Mouse (Mus musculus) embryonic facial prominence, embryonic 10.5 days (tissue): Measurements from ENCODE around the gene Tnip1. TPM values are rescaled to one million over a fixed set of nuclear protein-coding genes. Genes with fewer than 3 reads are reported as not detected.
"Not testable (repeated sequence)": the region's sequence is repeated elsewhere in the genome, so short reads cannot be mapped to it uniquely, and the experiment has no call there.

Experiments used
- DNase-seq: peaks from one replicate; pipeline ENCODE4 v3.0.0-alpha.2; 2017; ENCODE audit warnings: low spot score
- H3K27ac ChIP-seq: fragments of 300-500 bp; sonication (generic); replicated peaks from 2 replicates; pipeline ENCODE4 v1.5.1; 2016; ENCODE audit warnings: mild to moderate bottlenecking
- H3K27me3 ChIP-seq: fragments of 300-500 bp; sonication (generic); replicated peaks from 2 replicates; pipeline ENCODE4 v1.6.1; 2016; ENCODE audit warnings: low read depth, mild to moderate bottlenecking; ENCODE audit not compliant: poor library complexity, severe bottlenecking
- H3K36me3 ChIP-seq: fragments of 300-500 bp; sonication (generic); replicated peaks from 2 replicates; pipeline ENCODE4 v1.6.1; 2016; ENCODE audit warnings: mild to moderate bottlenecking, moderate library complexity
- H3K4me1 ChIP-seq: fragments of 300-500 bp; sonication (generic); 2 replicates; pipeline ENCODE4 v1.6.1; 2016
- H3K4me3 ChIP-seq: fragments of 300-500 bp; sonication (generic); 2 replicates; pipeline ENCODE4 v1.5.1; 2016; ENCODE audit warnings: mild to moderate bottlenecking, moderate library complexity
- H3K9me3 ChIP-seq: fragments of 300-500 bp; sonication (generic); 2 replicates; pipeline ENCODE4 v1.6.1; 2016; ENCODE audit warnings: mild to moderate bottlenecking
- WGBS: fragments of 180-500 bp; shearing (Covaris S2); methylation state at CpG from one replicate; pipeline ENCODE4 v1.1.7; 2016; 5-methylcytosine and 5-hydroxymethylcytosine counted together
- polyA plus RNA-seq: library from polyadenylated mRNA; unstranded; fragments of >200 nt; fragmentation: Nextera tagmentation; extraction: Ambion mirVana; gene quantifications from 2 replicates; pipeline ENCODE4 v1.2.1, GENCODE M21; 2016

The Tnip1 gene
- polyA plus RNA-seq, 1 experiment from 2014 or later = 11.9 TPM

DNA sequence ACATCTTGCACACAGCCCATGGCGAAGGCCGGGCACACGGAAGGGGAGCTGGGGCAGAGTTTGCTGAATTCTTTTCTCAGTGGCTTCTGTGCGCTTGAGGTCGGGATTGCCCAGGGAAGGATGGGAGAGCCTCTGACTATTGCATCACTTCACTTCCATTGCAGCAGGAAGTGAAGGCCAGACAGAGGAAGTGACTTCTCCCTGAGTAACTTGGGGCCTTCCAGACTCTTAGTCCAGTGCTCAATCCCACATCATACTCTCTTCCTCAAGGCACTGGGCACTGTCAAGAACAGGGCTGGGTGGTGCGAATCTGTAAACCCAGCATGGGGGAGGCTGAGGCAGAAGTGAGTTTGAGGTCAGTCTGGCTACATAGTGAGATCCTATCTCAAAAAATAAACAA, 2.5 kb upstream of the Tnip1 start:
- H3K4me1 ChIP-seq = peaks cover 16% of the 10 kb centered on the region
- no peak overlapping the region for H3K27ac ChIP-seq
- no peaks in the 10 kb centered on the region for H3K27me3 ChIP-seq
- no peak overlapping the region for H3K4me3 ChIP-seq
- no peaks in the 10 kb centered on the region for H3K9me3 ChIP-seq
- 86% methylated on average over 6 of the region's 6 CpGs for WGBS
- no peaks in the 10 kb centered on the region for H3K36me3 ChIP-seq
- no peak for DNase-seq

DNA sequence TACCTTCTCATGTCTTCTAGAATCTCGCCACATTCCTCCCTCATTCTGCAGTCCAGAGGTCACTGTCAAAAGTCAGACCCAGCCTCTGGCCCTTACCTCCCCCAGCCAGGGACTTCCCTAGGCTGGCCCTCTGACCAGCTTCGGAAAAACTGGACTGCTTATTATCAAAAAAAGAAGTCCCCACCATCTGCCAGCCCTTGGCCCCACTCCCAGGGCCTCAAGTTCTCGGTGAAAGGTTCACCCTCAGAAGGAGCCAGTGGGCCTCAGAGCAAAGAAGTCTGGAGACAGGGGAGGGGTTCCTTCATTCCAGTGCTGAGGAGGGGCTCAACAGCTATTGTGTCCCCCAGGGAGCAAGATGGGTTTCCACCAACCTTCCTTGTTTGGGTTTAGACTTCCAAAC, 796 bp downstream of the Tnip1 start:
- no peak for DNase-seq
- H3K9me3 ChIP-seq = no peaks in the 10 kb centered on the region
- no peak overlapping the region for H3K4me3 ChIP-seq
- H3K4me1 ChIP-seq = peaks cover 16% of the 10 kb centered on the region
- H3K36me3 ChIP-seq = no peaks in the 10 kb centered on the region
- no peak overlapping the region; the same call in 1 of the 2 replicates for H3K27ac ChIP-seq
- no peaks in the 10 kb centered on the region for H3K27me3 ChIP-seq
- WGBS = 77% methylated on average over 3 of the region's 3 CpGs

DNA sequence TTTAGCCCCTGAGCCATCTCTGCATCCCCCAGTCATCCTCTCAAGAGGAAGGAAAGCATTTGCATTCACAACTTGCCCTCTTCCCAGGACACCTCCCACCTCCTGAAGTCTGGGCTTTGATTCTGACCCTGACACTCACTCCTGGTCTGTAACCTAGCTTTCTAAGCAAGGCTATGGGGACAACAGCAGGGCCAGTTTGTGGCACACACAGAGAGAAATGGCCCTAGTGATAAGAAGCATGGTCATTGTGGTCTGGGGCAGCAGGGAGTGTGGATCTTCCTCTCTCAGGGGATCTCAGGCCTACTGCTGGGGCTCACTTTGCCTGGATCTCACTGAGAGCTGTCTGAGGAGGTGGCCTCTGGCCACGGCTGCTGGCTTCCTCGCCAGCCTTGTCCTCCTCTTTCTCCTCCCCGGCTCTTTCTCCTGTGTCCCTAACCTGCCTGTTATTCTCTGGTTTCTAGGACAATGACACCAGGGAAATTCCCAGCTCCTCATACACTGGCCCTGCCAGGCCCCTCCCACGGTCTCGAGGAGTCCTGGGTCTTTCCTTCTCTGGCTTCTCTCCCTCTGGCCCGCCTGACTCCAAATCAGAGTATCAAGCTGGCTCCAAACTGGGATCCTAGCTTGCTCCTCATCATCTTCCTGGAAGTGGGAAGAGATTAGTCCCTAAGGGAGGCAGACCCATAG, 1.4 kb downstream of the Tnip1 start:
- H3K27ac ChIP-seq = no peak overlapping the region
- no peak for DNase-seq
- H3K27me3 ChIP-seq = no peaks in the 10 kb centered on the region
- no peak overlapping the region for H3K4me3 ChIP-seq
- H3K36me3 ChIP-seq = no peaks in the 10 kb centered on the region
- H3K9me3 ChIP-seq = no peaks in the 10 kb centered on the region
- 69% methylated on average over 6 of the region's 6 CpGs for WGBS
- peaks cover 17% of the 10 kb centered on the region for H3K4me1 ChIP-seq

DNA sequence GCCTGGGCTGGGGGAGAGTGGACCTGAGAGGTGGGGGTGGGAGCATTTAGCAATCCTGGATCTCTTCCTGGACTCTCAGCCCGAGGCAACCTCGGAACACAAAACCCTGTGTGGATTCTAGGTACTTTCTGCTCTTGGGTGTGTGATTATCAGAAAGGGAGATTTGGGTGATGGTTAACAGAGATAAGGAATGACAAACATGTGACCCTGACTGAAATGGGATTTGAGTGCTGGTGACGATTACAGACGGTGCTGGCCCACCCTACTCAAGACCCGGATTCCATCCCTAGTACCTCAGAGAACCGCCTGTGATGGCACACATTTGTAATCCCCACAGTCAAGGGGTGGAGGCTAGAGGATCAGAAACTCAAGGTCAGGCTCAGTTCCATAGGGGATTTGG, 2.5 kb downstream of the Tnip1 start:
- H3K9me3 ChIP-seq = no peaks in the 10 kb centered on the region
- DNase-seq = no peak
- peaks cover 21% of the 10 kb centered on the region for H3K4me1 ChIP-seq
- H3K27ac ChIP-seq = no peak overlapping the region
- WGBS = 86% methylated on average over 6 of the region's 6 CpGs
- H3K36me3 ChIP-seq = no peaks in the 10 kb centered on the region
- H3K4me3 ChIP-seq = no peak overlapping the region
- H3K27me3 ChIP-seq = no peaks in the 10 kb centered on the region

DNA sequence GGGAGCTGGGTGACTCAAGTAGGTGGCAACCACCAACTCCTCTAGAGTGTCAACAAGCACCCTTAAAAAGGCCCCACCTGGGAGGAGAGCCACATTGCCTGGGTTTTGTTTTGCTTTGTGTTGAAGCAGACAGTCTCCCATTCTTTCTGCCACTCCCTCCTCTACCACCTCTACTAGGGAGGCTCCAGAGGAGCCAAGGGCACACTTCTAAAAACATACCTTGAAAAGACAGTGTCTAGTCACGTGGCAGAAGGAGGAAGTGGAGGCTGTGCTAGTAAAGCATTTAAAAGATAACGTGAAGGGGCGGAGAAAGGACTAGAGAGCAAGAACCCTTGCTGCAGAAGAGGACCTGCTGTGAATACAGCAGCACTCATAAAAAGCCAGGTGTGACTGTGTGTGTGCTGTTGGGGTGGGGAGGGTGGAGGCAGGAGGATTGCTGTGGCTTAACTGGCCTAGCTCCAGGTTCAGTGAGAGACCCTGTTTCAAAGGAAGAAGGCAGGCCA, 4.1 kb downstream of the Tnip1 start:
- DNase-seq = no peak
- Histone ChIP-seq H3K4me3 (no peak overlapping the region), H3K27ac (no peak overlapping the region), H3K9me3 (no peaks in the 10 kb centered on the region), H3K4me1 (peaks cover 34% of the 10 kb centered on the region), H3K36me3 (no peaks in the 10 kb centered on the region), H3K27me3 (no peaks in the 10 kb centered on the region)
- WGBS = 62% methylated on average over 3 of the region's 3 CpGs

DNA sequence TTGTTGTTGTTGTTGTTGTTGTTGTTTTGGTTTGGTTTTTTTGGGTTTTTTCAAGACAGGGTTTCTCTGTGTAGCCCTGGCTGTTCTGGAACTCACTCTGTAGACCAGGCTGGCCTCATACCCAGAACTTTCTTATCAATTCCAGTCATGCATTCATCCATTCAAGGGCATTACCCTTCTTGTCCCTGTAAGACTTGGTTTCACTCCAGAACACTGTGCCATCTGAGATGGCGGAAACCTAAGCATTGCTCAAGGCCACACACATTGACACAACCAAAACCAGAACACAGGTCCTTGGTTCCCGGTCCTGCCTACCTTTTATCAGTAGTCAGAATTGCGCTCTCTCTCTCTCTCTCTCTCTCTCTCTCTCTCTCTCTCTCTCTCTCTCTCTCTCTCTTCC, 5.0 kb downstream of the Tnip1 start:
- not testable (repeated sequence) for H3K27ac ChIP-seq, H3K36me3 ChIP-seq, H3K27me3 ChIP-seq, H3K9me3 ChIP-seq, DNase-seq, H3K4me3 ChIP-seq
- WGBS = 96% methylated on average over 3 of the region's 3 CpGs
- H3K4me1 ChIP-seq = peaks cover 29% of the 10 kb centered on the region

DNA sequence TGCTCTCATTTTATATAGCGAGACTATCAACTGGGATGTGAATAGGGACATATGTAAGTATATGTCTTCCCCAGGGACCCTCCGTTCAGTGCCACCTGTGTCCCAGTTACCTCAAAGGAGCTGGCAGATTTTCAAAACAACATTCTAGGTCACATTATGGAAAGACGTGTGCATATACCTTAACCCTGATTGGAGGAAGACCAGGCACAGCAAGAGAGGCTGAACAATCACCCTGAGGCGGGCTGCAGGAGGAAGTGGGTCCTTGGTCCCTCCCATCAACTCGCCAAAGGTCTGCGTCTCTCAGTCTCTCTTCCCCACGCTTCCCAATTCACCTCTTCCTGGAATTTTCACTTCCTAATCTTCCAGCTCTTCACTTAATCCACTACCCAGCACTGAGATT, 5.8 kb downstream of the Tnip1 start:
- no peaks in the 10 kb centered on the region for H3K27me3 ChIP-seq
- H3K4me1 ChIP-seq = peaks cover 28% of the 10 kb centered on the region
- no peak overlapping the region for H3K27ac ChIP-seq
- 55% methylated on average over 7 of the region's 7 CpGs for WGBS
- DNase-seq = no peak
- H3K9me3 ChIP-seq = no peaks in the 10 kb centered on the region
- H3K36me3 ChIP-seq = no peaks in the 10 kb centered on the region
- no peak overlapping the region for H3K4me3 ChIP-seq

DNA sequence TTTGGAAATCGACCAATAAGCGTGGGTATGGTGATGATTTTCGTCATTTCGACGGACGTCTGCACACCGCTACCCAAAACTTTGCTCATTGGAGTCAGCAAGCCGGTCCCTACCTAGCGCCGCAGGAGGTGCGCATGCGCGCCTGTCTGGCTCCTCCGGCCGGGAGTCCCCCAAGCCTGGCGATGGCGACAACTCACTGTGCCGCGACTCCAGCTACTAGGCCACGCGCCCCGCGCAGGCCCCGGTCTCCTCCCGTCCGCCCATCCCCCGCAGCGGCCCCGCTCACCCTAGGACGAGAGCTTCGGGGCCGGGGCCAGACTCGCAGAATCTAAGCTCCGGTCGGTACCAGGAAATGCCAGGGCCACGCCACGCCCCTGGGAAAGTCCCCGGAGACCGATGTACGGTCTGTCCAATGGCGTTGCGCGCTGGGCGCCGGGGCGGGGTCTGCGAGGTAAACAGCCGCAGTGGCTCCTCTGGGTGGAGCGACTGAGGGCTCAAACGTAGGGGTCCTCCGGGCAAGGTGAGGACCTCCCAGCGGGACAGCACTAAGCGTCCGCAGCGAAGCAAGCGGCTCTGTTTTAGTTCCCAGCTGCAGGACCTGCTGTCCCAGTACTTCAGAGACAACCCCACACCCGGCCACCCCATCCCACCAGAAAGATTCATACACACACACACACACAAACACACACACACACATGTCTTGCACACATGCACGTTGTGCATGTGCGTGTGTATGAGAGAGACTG, 6.8 kb downstream of the Tnip1 start:
- DNase-seq = peak; percentile 98
- Histone ChIP-seq H3K4me1 (peaks cover 23% of the 10 kb centered on the region), H3K36me3 (no peaks in the 10 kb centered on the region), H3K27me3 (no peaks in the 10 kb centered on the region), H3K4me3 (peak overlapping the region; percentile 92), H3K27ac (peak overlapping the region; percentile 90), H3K9me3 (no peaks in the 10 kb centered on the region)
- 1% methylated on average over 59 of the region's 59 CpGs for WGBS

DNA sequence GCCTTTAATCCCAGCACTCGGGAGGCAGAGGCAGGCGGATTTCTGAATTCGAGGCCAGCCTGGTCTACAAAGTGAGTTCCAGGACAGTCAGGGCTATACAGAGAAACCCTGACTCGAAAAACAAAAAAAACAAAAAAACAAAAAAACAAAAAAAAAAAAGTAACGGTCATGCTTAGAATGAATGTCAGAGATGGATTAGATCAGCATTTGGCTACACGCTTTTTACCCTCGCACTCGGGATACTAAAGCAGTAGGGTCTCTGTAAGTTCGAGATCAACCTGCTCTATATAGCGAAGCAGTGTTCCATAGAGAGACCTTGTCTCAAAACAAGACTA, 7.3 kb downstream of the Tnip1 start:
- H3K27me3 ChIP-seq, H3K9me3 ChIP-seq, DNase-seq, H3K36me3 ChIP-seq: not testable (repeated sequence)
- peak overlapping the region; percentile 92 for H3K4me3 ChIP-seq
- H3K27ac ChIP-seq = peak overlapping the region; percentile 90
- WGBS = 44% methylated on average over 10 of the region's 10 CpGs
- H3K4me1 ChIP-seq = peaks cover 23% of the 10 kb centered on the region

DNA sequence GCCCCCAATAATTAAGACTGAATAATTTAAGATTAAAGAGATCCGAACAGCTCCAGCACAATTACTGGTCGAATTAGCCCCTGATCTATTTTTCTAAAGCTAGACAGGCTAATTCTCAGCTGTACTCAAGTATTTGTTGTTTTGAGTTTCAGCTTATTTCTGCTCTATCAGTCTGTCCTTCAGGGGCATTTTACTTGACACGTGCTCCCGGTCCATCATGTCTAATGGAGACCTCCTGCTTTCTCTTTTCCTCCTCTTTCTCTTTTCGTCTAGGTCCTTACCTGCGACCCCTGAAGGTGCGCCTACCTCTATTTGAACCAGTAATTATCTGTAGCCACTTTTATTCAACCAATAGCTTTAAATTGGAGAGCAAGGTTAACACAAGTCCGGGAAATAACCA, 8.0 kb downstream of the Tnip1 start:
- WGBS = 85% methylated on average over 8 of the region's 8 CpGs
- H3K4me1 ChIP-seq = peaks cover 23% of the 10 kb centered on the region
- H3K9me3 ChIP-seq = no peaks in the 10 kb centered on the region
- no peaks in the 10 kb centered on the region for H3K27me3 ChIP-seq
- H3K36me3 ChIP-seq = no peaks in the 10 kb centered on the region
- no peak for DNase-seq
- H3K4me3 ChIP-seq = no peak overlapping the region
- no peak overlapping the region for H3K27ac ChIP-seq

DNA sequence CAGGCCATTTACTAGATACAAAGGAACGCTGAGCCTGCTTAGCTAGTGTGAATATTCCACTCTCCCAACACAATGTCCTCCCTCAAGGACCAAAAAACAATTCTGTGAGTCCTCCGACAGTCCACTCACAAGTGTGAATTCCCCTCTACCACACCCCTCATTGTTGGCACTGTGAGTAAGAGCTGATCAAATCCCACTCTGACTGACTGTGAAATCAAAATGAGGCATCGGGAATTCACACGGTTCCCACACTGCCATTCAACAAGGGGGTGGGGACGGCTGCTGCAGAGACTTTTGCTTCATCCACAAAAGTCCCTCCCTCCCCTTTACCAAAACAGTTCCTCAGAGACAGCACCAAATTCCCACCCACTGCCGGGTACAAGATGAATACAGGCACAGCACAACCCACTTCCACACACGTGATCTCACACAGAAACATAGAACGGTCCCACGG, 8.7 kb downstream of the Tnip1 start:
- peaks cover 23% of the 10 kb centered on the region for H3K4me1 ChIP-seq
- 0 out of 2 replicates have a peak overlapping the region, but pooled peaks have one; percentile 16 for H3K4me3 ChIP-seq
- H3K36me3 ChIP-seq = no peaks in the 10 kb centered on the region
- DNase-seq = no peak
- no peaks in the 10 kb centered on the region for H3K27me3 ChIP-seq
- H3K9me3 ChIP-seq = no peaks in the 10 kb centered on the region
- no peak overlapping the region for H3K27ac ChIP-seq
- 59% methylated on average over 9 of the region's 9 CpGs for WGBS

DNA sequence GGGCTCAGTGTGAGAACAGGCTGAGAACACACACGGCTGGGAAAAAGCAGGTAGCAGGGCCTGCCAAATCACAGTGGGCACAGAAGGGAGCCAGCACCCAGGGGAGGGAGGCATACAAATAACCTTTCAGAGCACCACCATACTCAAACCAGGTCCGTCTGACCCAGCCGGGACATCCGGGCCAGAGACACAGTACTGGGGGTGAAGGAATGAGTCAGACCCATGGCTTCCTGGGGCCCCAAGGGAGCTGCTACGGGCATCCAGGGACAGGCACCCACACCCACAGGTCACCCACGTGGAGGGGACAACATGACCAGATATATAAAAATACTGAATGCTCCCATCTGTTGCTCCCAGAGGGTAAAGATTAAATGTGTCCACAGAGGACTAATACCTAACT, 10.1 kb downstream of the Tnip1 start:
- peaks cover 23% of the 10 kb centered on the region for H3K4me1 ChIP-seq
- no peaks in the 10 kb centered on the region for H3K36me3 ChIP-seq
- H3K9me3 ChIP-seq = no peaks in the 10 kb centered on the region
- H3K4me3 ChIP-seq = no peak overlapping the region
- DNase-seq = no peak
- WGBS = 80% methylated on average over 6 of the region's 6 CpGs
- H3K27me3 ChIP-seq = no peaks in the 10 kb centered on the region
- H3K27ac ChIP-seq = no peak overlapping the region

DNA sequence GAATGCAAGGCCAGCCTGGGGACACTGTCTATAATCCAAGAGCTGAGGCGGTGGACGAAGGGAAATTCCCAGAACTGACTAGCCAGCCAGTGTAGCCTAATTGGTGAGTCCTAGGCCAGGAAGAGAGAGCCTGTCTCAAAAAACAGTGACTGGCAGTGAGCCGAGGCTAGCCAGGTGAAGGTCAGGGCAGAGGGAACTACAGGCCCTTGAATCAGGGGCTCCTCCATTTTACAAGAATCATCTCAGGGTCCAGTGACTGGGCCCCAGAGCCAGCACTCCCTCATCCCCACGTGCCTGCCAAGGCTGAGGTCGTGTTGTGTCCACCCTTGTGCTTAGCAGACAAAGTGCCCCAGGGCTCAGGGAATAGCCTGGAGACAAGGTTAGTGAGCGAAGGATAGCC, 12.0 kb downstream of the Tnip1 start:
- no peaks in the 10 kb centered on the region for H3K27me3 ChIP-seq
- no peak overlapping the region for H3K4me3 ChIP-seq
- no peaks in the 10 kb centered on the region for H3K36me3 ChIP-seq
- no peak for DNase-seq
- no peaks in the 10 kb centered on the region for H3K9me3 ChIP-seq
- no peak overlapping the region for H3K27ac ChIP-seq
- WGBS = 79% methylated on average over 6 of the region's 6 CpGs
- peaks cover 17% of the 10 kb centered on the region for H3K4me1 ChIP-seq
